Mouse (Mus musculus) neural tube, embryonic 11.5 days (tissue): ENCODE results near the gene Phyhipl. TPM values are rescaled to one million over a fixed set of nuclear protein-coding genes. Genes with fewer than 3 reads are reported as not detected.

ENCODE experiments used
- ATAC-seq: fragments of 200-750 bp; cut with Nextera tagmentation; 2 replicates; pipeline ENCODE4 v1.8.0; 2017; ENCODE audit warnings: moderate number of reproducible peaks, mild to moderate bottlenecking, moderate TSS enrichment, moderate library complexity; ENCODE audit not compliant: insufficient read depth, low FRiP score, low TSS enrichment
- DNase-seq: peaks from one replicate; pipeline ENCODE4 v3.0.0-alpha.2; 2015; ENCODE audit warnings: low spot score
- H3K27ac ChIP-seq: fragments of 300-500 bp; sonication (generic); 2 replicates; pipeline ENCODE4 v1.5.1; 2014; ENCODE audit warnings: low read depth, mild to moderate bottlenecking, low read length
- H3K27me3 ChIP-seq: fragments of 300-500 bp; sonication (generic); 2 replicates; pipeline ENCODE4 v1.6.1; 2014; ENCODE audit warnings: mild to moderate bottlenecking, low read length, mixed read lengths; ENCODE audit not compliant: control insufficient read depth, insufficient read depth
- H3K36me3 ChIP-seq: fragments of 300-500 bp; sonication (generic); 2 replicates; pipeline ENCODE4 v1.6.1; 2014; ENCODE audit warnings: mild to moderate bottlenecking, low read length, moderate library complexity, mixed read lengths; ENCODE audit not compliant: control insufficient read depth, insufficient read depth
- H3K4me1 ChIP-seq: fragments of 300-500 bp; sonication (generic); 2 replicates; pipeline ENCODE4 v1.6.1; 2014; ENCODE audit warnings: low read length, mixed read lengths; ENCODE audit not compliant: control insufficient read depth, insufficient read depth
- H3K4me2 ChIP-seq: fragments of 300-500 bp; sonication (generic); 2 replicates; pipeline ENCODE4 v1.6.1; 2014; ENCODE audit warnings: low read depth, mild to moderate bottlenecking, moderate library complexity
- H3K4me3 ChIP-seq: fragments of 300-500 bp; sonication (generic); 2 replicates; pipeline ENCODE4 v1.5.1; 2014; ENCODE audit warnings: low read depth, low read length
- H3K9ac ChIP-seq: fragments of 300-500 bp; sonication (generic); 2 replicates; pipeline ENCODE4 v1.6.1; 2014; ENCODE audit warnings: mild to moderate bottlenecking, low read length
- H3K9me3 ChIP-seq: fragments of 300-500 bp; sonication (generic); 2 replicates; pipeline ENCODE4 v1.6.1; 2016; ENCODE audit warnings: low read length; ENCODE audit not compliant: control insufficient read depth
- WGBS: fragments of 180-500 bp; shearing (Covaris S2); extraction: QIAGEN DNeasy Blood & Tissue Kit; methylation state at CpG from one replicate; pipeline ENCODE4 v1.1.7; 2014; 5-methylcytosine and 5-hydroxymethylcytosine counted together
- polyA plus RNA-seq: library from polyadenylated mRNA; unstranded; fragments of >200 nt; fragmentation: Nextera tagmentation; extraction: Ambion mirVana; gene quantifications from 2 replicates; pipeline ENCODE4 v1.2.1, GENCODE M21; 2014

Phyhipl gene
- polyA plus RNA-seq, 1 experiment from 2014 or later = 166 TPM

DNA sequence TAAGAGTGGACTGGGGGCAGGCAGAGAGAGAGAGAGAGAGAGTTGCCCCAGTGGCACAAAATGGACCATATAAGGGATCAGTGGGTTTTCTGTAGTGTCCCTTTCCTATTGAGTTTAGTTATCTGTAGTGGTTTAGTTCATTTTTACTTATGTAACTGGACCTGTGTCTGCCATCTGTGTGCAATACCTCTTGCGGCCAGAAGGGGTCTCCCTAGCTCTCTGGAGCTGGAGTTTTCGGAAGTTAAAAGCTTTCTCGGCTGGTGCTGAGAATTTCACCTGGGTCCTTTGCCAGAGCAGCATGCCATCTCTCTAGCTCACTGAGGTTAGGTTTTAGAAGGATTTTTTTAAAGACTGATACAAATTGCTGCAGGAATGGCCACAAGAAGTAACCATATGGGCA lies 147.9 kb downstream of the Phyhipl start:
- Histone ChIP-seq H3K27ac (no peak overlapping the region), H3K36me3 (no peaks in the 10 kb centered on the region), H3K27me3 (no peaks in the 10 kb centered on the region), H3K9ac (no peak overlapping the region), H3K4me3 (no peak overlapping the region), H3K4me2 (no peak overlapping the region), H3K9me3 (peaks cover 9% of the 10 kb centered on the region; the same call in 1 of the 2 replicates), H3K4me1 (0 out of 2 replicates have a peak, but pooled peaks cover 2% of the 10 kb centered on the region)
- WGBS = 86% methylated on average over 3 of the region's 3 CpGs
- ATAC-seq (no peak), DNase-seq (no peak)

Other genes starting within 250 kb of the Phyhipl start
- gene Fam13c, start 215.5 kb downstream of the Phyhipl start, polyA plus RNA-seq = 11.4 and 11.9 TPM in 2 replicates